Mouse (Mus musculus) ES-Bruce4 (cell line): ENCODE results near the gene Ptprd. TPM values are rescaled to one million over a fixed set of nuclear protein-coding genes. Genes with fewer than 3 reads are reported as not detected.

Experiments
- H3K27ac ChIP-seq: 2 replicates; pipeline ENCODE4 v1.5.1; 2012; ENCODE audit warnings: low read length, inconsistent platforms; ENCODE audit not compliant: insufficient read depth
- H3K27me3 ChIP-seq: 2 replicates; pipeline ENCODE4 v1.6.1; 2012; ENCODE audit warnings: mild to moderate bottlenecking, low read length, inconsistent platforms; ENCODE audit not compliant: control insufficient read depth, poor library complexity, insufficient read depth, severe bottlenecking
- H3K36me3 ChIP-seq: 2 replicates; pipeline ENCODE4 v1.6.1; 2012; ENCODE audit warnings: inconsistent platforms, mild to moderate bottlenecking, low read length, moderate library complexity; ENCODE audit not compliant: control insufficient read depth, poor library complexity, insufficient read depth, severe bottlenecking
- H3K4me1 ChIP-seq: one replicate; pipeline ENCODE4 v1.8.1; 2011; ENCODE audit warnings: low read length; ENCODE audit not compliant: control insufficient read depth, insufficient read depth
- H3K4me3 ChIP-seq: 2 replicates; pipeline ENCODE4 v1.5.1; 2011; ENCODE audit warnings: low read depth, mild to moderate bottlenecking, low read length
- H3K9ac ChIP-seq: 2 replicates; pipeline ENCODE4 v1.6.1; 2012; ENCODE audit warnings: low read depth, mild to moderate bottlenecking, inconsistent platforms; ENCODE audit not compliant: poor library complexity, severe bottlenecking
- H3K9me3 ChIP-seq: replicated peaks from 2 replicates; pipeline ENCODE4 v1.6.1; 2012; ENCODE audit warnings: mild to moderate bottlenecking, low read length, inconsistent platforms; ENCODE audit not compliant: control insufficient read depth, poor library complexity, insufficient read depth, severe bottlenecking
- CTCF ChIP-seq: IDR thresholded peaks from one replicate; pipeline ENCODE4 v1.8.1; 2011; ENCODE audit warnings: low read depth, low read length
- EP300 ChIP-seq: IDR thresholded peaks from 2 replicates; pipeline ENCODE4 v1.6.1; 2011; ENCODE audit warnings: low read depth, low read length; ENCODE audit not compliant: insufficient read depth
- POLR2A ChIP-seq: IDR thresholded peaks from one replicate; pipeline ENCODE4 v1.8.1; 2011; ENCODE audit warnings: low read length; ENCODE audit not compliant: insufficient read depth
- polyA plus RNA-seq: library from polyadenylated mRNA; stranded (reverse); fragments of >200 nt; gene quantifications from 2 replicates; pipeline ENCODE4 v1.2.4, GENCODE M21; 2011; ENCODE audit warnings: low read depth; ENCODE audit not compliant: missing spikeins, insufficient read depth, insufficient read length

The Ptprd gene
- polyA plus RNA-seq, 1 experiment = 2.8 TPM

DNA sequence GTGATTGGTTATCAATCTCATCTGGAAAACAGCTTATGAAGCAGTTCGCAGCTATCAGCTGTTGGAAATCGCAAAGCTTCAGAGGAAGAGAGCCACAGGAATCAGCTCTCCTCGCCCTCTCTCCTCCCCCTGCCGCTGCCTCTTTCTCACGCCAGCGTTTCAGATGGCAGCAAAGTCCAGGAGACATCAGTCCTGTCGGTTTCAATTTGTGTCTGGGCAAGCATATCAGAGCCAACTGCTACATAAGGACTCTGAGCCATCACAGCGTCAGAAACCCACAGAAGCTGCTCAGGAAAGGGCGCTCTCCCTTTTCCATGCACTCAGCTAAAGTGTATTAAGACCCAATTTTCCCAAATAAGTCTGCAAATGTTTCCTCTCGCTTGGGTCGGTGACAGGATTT is 1884.4 kb downstream of the Ptprd start:
- H3K27me3 ChIP-seq = no peaks in the 10 kb centered on the region
- no peaks in the 10 kb centered on the region for H3K4me1 ChIP-seq
- H3K27ac ChIP-seq = no peak overlapping the region
- H3K36me3 ChIP-seq = no peaks in the 10 kb centered on the region
- no peaks in the 10 kb centered on the region for H3K9me3 ChIP-seq
- TF ChIP-seq POLR2A (no peak), EP300 (no peak), CTCF (no peak)
- no peak overlapping the region for H3K9ac ChIP-seq
- no peak overlapping the region for H3K4me3 ChIP-seq

DNA sequence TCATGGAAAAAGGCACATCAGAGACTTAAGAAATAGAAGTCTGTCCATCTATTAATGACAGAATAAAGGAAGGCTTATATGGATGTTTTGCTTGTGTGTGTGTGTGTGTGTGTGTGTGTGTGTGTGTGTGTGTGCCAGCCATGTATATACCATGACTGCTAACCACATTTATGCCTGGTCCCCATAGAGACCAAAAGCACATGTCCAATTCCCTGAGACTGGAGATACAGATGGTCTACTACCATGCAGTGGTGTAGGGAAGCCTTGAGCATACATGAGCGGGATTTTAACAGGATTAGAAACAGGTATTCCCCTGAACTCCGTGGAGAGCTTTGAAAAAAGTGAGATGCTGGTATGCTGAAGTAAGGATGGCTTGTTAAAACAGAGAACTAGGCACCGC is 1886.1 kb downstream of the Ptprd start:
- Histone ChIP-seq H3K9me3 (no peaks in the 10 kb centered on the region), H3K4me1 (no peaks in the 10 kb centered on the region), H3K36me3 (no peaks in the 10 kb centered on the region), H3K9ac (no peak overlapping the region), H3K27ac (no peak overlapping the region), H3K4me3 (no peak overlapping the region), H3K27me3 (no peaks in the 10 kb centered on the region)
- no peak for TF ChIP-seq POLR2A
- no peak for TF ChIP-seq CTCF
- TF ChIP-seq EP300 = no peak

DNA sequence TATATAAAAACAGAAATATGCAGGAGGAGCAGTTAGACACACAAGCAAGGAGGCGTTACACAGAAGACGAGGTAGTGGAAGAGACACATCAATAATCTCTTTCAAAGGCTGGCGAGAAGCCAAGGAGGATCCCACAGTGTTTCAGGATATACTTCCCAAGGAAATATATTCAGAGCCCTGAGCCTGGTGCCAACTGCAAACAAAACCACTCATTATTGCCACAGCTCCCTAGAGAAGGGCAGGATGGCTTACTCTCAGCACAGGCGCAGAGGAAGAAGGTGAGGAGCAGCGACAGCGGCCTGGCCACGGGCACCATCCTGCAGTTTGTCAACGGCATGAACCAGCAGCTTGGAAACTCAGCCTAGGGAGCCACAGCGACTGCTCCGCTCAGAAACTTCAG is 1886.8 kb downstream of the Ptprd start:
- Histone ChIP-seq H3K9ac (no peak overlapping the region), H3K36me3 (no peaks in the 10 kb centered on the region), H3K27ac (no peak overlapping the region), H3K9me3 (no peaks in the 10 kb centered on the region), H3K27me3 (no peaks in the 10 kb centered on the region), H3K4me3 (no peak overlapping the region), H3K4me1 (no peaks in the 10 kb centered on the region)
- TF ChIP-seq CTCF = no peak
- TF ChIP-seq POLR2A = no peak
- no peak for TF ChIP-seq EP300

DNA sequence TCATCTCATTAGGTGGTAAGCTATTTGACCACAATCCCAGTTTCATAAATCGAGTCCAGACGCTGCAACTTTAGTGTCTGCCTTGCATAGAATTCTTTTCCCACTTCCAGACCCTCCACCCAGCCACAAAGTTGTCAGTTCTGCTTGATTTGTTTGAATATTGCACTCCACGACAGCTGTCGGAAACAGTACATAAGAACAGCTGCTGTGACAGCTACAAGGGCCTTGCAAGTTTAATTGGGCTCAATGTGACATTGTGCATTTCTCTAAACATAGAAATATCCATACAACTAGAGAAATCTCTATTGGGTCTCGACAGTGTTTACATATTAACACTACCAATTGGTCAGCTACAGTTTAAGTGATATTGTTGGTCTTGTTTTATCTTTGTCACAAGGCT is 1887.3 kb downstream of the Ptprd start:
- no peak for TF ChIP-seq EP300
- TF ChIP-seq POLR2A = no peak
- TF ChIP-seq CTCF = no peak
- no peak overlapping the region for H3K9ac ChIP-seq
- no peak overlapping the region for H3K4me3 ChIP-seq
- no peaks in the 10 kb centered on the region for H3K4me1 ChIP-seq
- no peaks in the 10 kb centered on the region for H3K9me3 ChIP-seq
- no peak overlapping the region for H3K27ac ChIP-seq
- no peaks in the 10 kb centered on the region for H3K27me3 ChIP-seq
- H3K36me3 ChIP-seq = no peaks in the 10 kb centered on the region

DNA sequence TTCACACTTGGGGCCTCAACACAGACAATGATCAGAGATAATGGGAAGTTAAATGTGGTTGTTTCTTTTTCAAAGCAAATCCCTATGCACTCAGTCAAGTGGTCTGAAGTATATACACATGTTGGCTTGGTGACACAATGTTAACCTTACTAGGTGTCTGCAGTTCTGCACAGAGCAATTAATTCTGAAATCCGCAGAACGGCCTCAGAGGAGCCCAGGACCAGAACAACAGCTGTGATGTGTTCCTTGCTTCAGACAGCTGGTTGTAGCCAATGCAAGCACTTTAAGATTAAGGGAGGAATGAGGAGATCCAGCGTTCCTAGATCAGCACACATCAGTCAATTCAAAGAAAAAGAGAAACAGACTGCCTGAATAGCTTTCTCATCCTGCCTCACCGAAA is 1891.9 kb downstream of the Ptprd start:
- H3K36me3 ChIP-seq = no peaks in the 10 kb centered on the region
- no peaks in the 10 kb centered on the region for H3K4me1 ChIP-seq
- no peak overlapping the region for H3K27ac ChIP-seq
- TF ChIP-seq CTCF (no peak), EP300 (no peak), POLR2A (no peak)
- H3K27me3 ChIP-seq = no peaks in the 10 kb centered on the region
- no peaks in the 10 kb centered on the region for H3K9me3 ChIP-seq
- H3K4me3 ChIP-seq = no peak overlapping the region
- no peak overlapping the region for H3K9ac ChIP-seq

DNA sequence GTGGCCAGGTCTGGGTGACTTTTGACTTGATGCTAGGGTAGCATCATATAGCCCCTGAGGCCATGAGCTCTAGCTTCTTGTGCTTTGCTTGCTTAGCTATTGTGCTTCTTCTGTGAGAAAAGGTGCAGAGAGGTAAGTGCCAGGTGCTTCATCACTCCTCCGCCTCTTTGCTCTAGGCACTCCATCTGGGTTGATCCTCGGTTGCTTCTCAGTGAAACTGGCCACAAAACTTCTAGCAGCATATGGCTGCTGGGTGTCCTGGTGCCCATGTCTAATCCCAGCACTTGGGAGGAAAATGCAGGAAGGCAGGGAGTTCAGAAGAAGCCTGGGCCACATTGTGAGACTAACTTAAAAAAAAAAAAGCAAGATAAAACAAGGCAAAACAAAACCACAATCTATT is 1895.8 kb downstream of the Ptprd start:
- Histone ChIP-seq H3K9me3 (no peaks in the 10 kb centered on the region), H3K4me1 (no peaks in the 10 kb centered on the region)

DNA sequence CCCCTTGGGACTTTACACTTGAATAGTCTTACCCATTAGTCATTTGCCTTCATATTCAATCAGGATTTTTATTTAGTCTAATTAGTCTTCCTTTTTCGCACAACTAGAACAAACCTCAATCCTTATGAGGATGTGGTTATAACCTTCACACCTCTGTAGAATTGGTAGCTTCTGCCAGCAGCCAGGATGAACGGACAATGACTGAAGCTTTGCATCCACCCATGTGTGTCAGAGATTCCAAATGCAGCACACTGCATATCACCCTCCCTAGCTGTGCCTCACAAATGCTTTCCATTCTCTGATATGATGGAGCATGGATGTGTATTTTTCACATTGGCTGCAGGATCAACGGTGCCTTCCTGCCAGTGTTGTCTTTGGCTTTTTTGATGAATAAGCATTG is 1898.0 kb downstream of the Ptprd start:
- no peak overlapping the region for H3K27ac ChIP-seq
- no peaks in the 10 kb centered on the region for H3K9me3 ChIP-seq
- H3K4me3 ChIP-seq = no peak overlapping the region
- no peaks in the 10 kb centered on the region for H3K27me3 ChIP-seq
- no peak overlapping the region for H3K9ac ChIP-seq
- no peaks in the 10 kb centered on the region for H3K4me1 ChIP-seq
- no peaks in the 10 kb centered on the region for H3K36me3 ChIP-seq
- no peak for TF ChIP-seq CTCF
- TF ChIP-seq EP300 = no peak
- TF ChIP-seq POLR2A = no peak

More for the DNA sequence above, 1895.8 kb downstream of the Ptprd start:
- no peak overlapping the region for H3K4me3 ChIP-seq
- no peaks in the 10 kb centered on the region for H3K27me3 ChIP-seq
- no peak for TF ChIP-seq CTCF
- no peaks in the 10 kb centered on the region for H3K36me3 ChIP-seq
- H3K27ac ChIP-seq = no peak overlapping the region
- H3K9ac ChIP-seq = no peak overlapping the region
